Mouse (Mus musculus): Measurements from ENCODE around the gene Nrp2.

The Nrp2 gene

GRCm38 (mm10) chr1:62825822-62826765, 123.0 kb downstream of the Nrp2 start:
- DNase-seq = no peak

- no peak for DNase-seq
Measured at GRCm38 (mm10) chr1:62827316-62827715, 124.2 kb downstream of the Nrp2 start.

GRCm38 (mm10) chr1:62828156-62828555, 125.1 kb downstream of the Nrp2 start:
- DNase-seq = no peak

- no peak for DNase-seq
Measured at GRCm38 (mm10) chr1:62829690-62830417, 126.8 kb downstream of the Nrp2 start.

- DNase-seq = no peak
Measured at GRCm38 (mm10) chr1:62830418-62830769, 127.3 kb downstream of the Nrp2 start.

- no peak for DNase-seq
Measured at GRCm38 (mm10) chr1:62831725-62832455, 128.8 kb downstream of the Nrp2 start.

- no peak for DNase-seq
Measured at GRCm38 (mm10) chr1:62833356-62833755, 130.3 kb downstream of the Nrp2 start.

GRCm38 (mm10) chr1:62834443-62835185, 131.5 kb downstream of the Nrp2 start:
- no peak for DNase-seq

- DNase-seq = no peak
Measured at GRCm38 (mm10) chr1:62838083-62838482, 135.0 kb downstream of the Nrp2 start.

GRCm38 (mm10) chr1:62838631-62839030, 135.5 kb downstream of the Nrp2 start:
- no peak for DNase-seq

GRCm38 (mm10) chr1:62843215-62843614, 140.1 kb downstream of the Nrp2 start:
- no peak for DNase-seq

- DNase-seq = no peak
Measured at GRCm38 (mm10) chr1:62850990-62851940, 148.2 kb downstream of the Nrp2 start.

- no peak for DNase-seq
Measured at GRCm38 (mm10) chr1:62853362-62853761, 150.3 kb downstream of the Nrp2 start.

- DNase-seq = no peak
Measured at GRCm38 (mm10) chr1:62853996-62854395, 150.9 kb downstream of the Nrp2 start.

GRCm38 (mm10) chr1:62859098-62859497, 156.0 kb downstream of the Nrp2 start:
- DNase-seq = no peak

GRCm38 (mm10) chr1:62859556-62860300, 156.6 kb downstream of the Nrp2 start:
- DNase-seq = peak; percentile 17

- DNase-seq = no peak
Measured at GRCm38 (mm10) chr1:62860327-62860726, 157.2 kb downstream of the Nrp2 start.

- peak; percentile 34 for DNase-seq
Measured at GRCm38 (mm10) chr1:62860788-62861187, 157.7 kb downstream of the Nrp2 start.

All from lung, postnatal 10 days (tissue).